Mouse (Mus musculus) hindbrain, postnatal 0 days (tissue): Measurements from ENCODE around the gene Gm20388. TPM values are rescaled to one million over a fixed set of nuclear protein-coding genes. Genes with fewer than 3 reads are reported as not detected.
A peak's percentile ranks its signal among the peaks of the same experiment; 100 is the strongest.

ENCODE experiments used
- ATAC-seq: fragments of 200-750 bp; cut with Nextera tagmentation; 2 replicates; pipeline ENCODE4 v1.8.0; 2017; ENCODE audit warnings: mild to moderate bottlenecking, moderate TSS enrichment, moderate library complexity
- DNase-seq: peaks from one replicate; pipeline ENCODE4 v3.0.0-alpha.2; 2015; ENCODE audit warnings: low spot score
- H3K27ac ChIP-seq: fragments of 300-500 bp; sonication (generic); 2 replicates; pipeline ENCODE4 v1.5.1; 2014; ENCODE audit warnings: mild to moderate bottlenecking
- H3K27me3 ChIP-seq: fragments of 300-500 bp; sonication (generic); 2 replicates; pipeline ENCODE4 v1.6.1; 2014; ENCODE audit warnings: low read length, mixed read lengths; ENCODE audit not compliant: insufficient read depth
- H3K36me3 ChIP-seq: fragments of 300-500 bp; sonication (generic); 2 replicates; pipeline ENCODE4 v1.6.1; 2014; ENCODE audit warnings: low read length, mixed read lengths; ENCODE audit not compliant: insufficient read depth
- H3K4me1 ChIP-seq: fragments of 300-500 bp; sonication (generic); 2 replicates; pipeline ENCODE4 v1.6.1; 2014; ENCODE audit warnings: antibody characterized with exemption, low read length, mixed read lengths; ENCODE audit not compliant: insufficient read depth
- H3K4me2 ChIP-seq: fragments of 300-500 bp; sonication (generic); 2 replicates; pipeline ENCODE4 v1.6.1; 2014; ENCODE audit warnings: low read depth, mild to moderate bottlenecking, low read length, moderate library complexity, mixed read lengths
- H3K4me3 ChIP-seq: fragments of 300-500 bp; sonication (generic); 2 replicates; pipeline ENCODE4 v1.5.1; 2014; ENCODE audit warnings: low read length
- H3K9ac ChIP-seq: fragments of 300-500 bp; sonication (generic); replicated peaks from 2 replicates; pipeline ENCODE4 v1.6.1; 2014; ENCODE audit warnings: mild to moderate bottlenecking, low read length, moderate library complexity, mixed read lengths
- H3K9me3 ChIP-seq: fragments of 300-500 bp; sonication (generic); 2 replicates; pipeline ENCODE4 v1.6.1; 2016; ENCODE audit warnings: low read length, mixed read lengths
- CTCF ChIP-seq: IDR thresholded peaks from 2 replicates; pipeline ENCODE4 v1.5.1; 2016; ENCODE audit warnings: antibody characterized with exemption, control low read depth, low read depth
- WGBS: fragments of 180-500 bp; shearing (Covaris S2); extraction: QIAGEN DNeasy Blood & Tissue Kit; methylation state at CpG from one replicate; pipeline ENCODE4 v1.1.7; 2014; 5-methylcytosine and 5-hydroxymethylcytosine counted together
- polyA plus RNA-seq: library from polyadenylated mRNA; unstranded; fragments of >200 nt; fragmentation: Nextera tagmentation; extraction: Ambion mirVana; gene quantifications from 2 replicates; pipeline ENCODE4 v1.2.1, GENCODE M21; 2015
- total RNA-seq: library from RNA; depleted of rRNA; stranded (reverse); fragments of >200 nt; gene quantifications from 2 replicates; pipeline ENCODE4 v1.2.3, GENCODE M21; 2014

The Gm20388 gene
- total and polyA plus RNA-seq, 2 experiments from 2014 or later = 71.3 TPM; not detected in 1

- TF ChIP-seq CTCF = no peak
- WGBS = 56% methylated on average over 6 of the region's 6 CpGs
These were observed 29.3 kb upstream of the Gm20388 start for GRCm38 (mm10) chr8:119881301-119881700.

GRCm38 (mm10) chr8:119881917-119882316, 28.7 kb upstream of the Gm20388 start:
- WGBS = 76% methylated on average over 8 of the region's 8 CpGs
- no peak overlapping the region for H3K4me2 ChIP-seq
- H3K36me3 ChIP-seq = peaks cover 4% of the 10 kb centered on the region; the same call in 1 of the 2 replicates
- no peak overlapping the region for H3K9ac ChIP-seq
- no peaks in the 10 kb centered on the region for H3K27me3 ChIP-seq
- no peaks in the 10 kb centered on the region for H3K9me3 ChIP-seq
- no peak for ATAC-seq
- no peak for TF ChIP-seq CTCF
- no peak for DNase-seq
- no peak overlapping the region for H3K4me3 ChIP-seq
- H3K4me1 ChIP-seq = no peaks in the 10 kb centered on the region
- H3K27ac ChIP-seq = no peak overlapping the region

More at GRCm38 (mm10) chr8:119881301-119881700, 29.3 kb upstream of the Gm20388 start:
- Histone ChIP-seq H3K27me3 (no peaks in the 10 kb centered on the region), H3K27ac (no peak overlapping the region), H3K9ac (no peak overlapping the region), H3K4me2 (no peak overlapping the region), H3K36me3 (peaks cover 4% of the 10 kb centered on the region; the same call in 1 of the 2 replicates), H3K4me1 (no peaks in the 10 kb centered on the region), H3K4me3 (no peak overlapping the region), H3K9me3 (no peaks in the 10 kb centered on the region)
- DNase-seq (no peak), ATAC-seq (no peak)

GRCm38 (mm10) chr8:119883281-119883680, 27.4 kb upstream of the Gm20388 start:
- Histone ChIP-seq H3K4me1 (no peaks in the 10 kb centered on the region), H3K4me2 (no peak overlapping the region), H3K4me3 (no peak overlapping the region), H3K36me3 (no peaks in the 10 kb centered on the region), H3K9ac (no peak overlapping the region), H3K27me3 (no peaks in the 10 kb centered on the region), H3K27ac (no peak overlapping the region), H3K9me3 (no peaks in the 10 kb centered on the region)
- no peak for DNase-seq
- no peak for TF ChIP-seq CTCF
- no peak for ATAC-seq
- WGBS = 89% methylated on average over 7 of the region's 7 CpGs

GRCm38 (mm10) chr8:119885612-119886011, 25.0 kb upstream of the Gm20388 start:
- Histone ChIP-seq H3K4me1 (no peaks in the 10 kb centered on the region), H3K9ac (no peak overlapping the region), H3K9me3 (no peaks in the 10 kb centered on the region), H3K4me3 (no peak overlapping the region), H3K36me3 (no peaks in the 10 kb centered on the region), H3K27ac (no peak overlapping the region), H3K4me2 (no peak overlapping the region), H3K27me3 (no peaks in the 10 kb centered on the region)
- ATAC-seq (peak; percentile 58; the same call in 1 of the 2 replicates), DNase-seq (peak; percentile 79)
- 14% methylated on average over 3 of the region's 3 CpGs for WGBS
- TF ChIP-seq CTCF = no peak

GRCm38 (mm10) chr8:119887130-119887529, 23.5 kb upstream of the Gm20388 start:
- no peak overlapping the region for H3K4me3 ChIP-seq
- DNase-seq = peak; percentile 36
- no peaks in the 10 kb centered on the region for H3K4me1 ChIP-seq
- no peak overlapping the region for H3K4me2 ChIP-seq
- WGBS = 77% methylated on average over 3 of the region's 3 CpGs
- H3K36me3 ChIP-seq = no peaks in the 10 kb centered on the region
- ATAC-seq = no peak
- H3K9ac ChIP-seq = no peak overlapping the region
- TF ChIP-seq CTCF = peak; percentile 79
- no peaks in the 10 kb centered on the region for H3K27me3 ChIP-seq
- no peak overlapping the region for H3K27ac ChIP-seq
- H3K9me3 ChIP-seq = no peaks in the 10 kb centered on the region

- no peak overlapping the region for H3K4me2 ChIP-seq
- H3K4me3 ChIP-seq = no peak overlapping the region
- no peaks in the 10 kb centered on the region for H3K36me3 ChIP-seq
- DNase-seq (peak; percentile 49), ATAC-seq (no peak)
- no peak for TF ChIP-seq CTCF
- no peaks in the 10 kb centered on the region for H3K27me3 ChIP-seq
- no peaks in the 10 kb centered on the region for H3K9me3 ChIP-seq
- no peaks in the 10 kb centered on the region for H3K4me1 ChIP-seq
- H3K27ac ChIP-seq = no peak overlapping the region
- 50% methylated on average over 4 of the region's 4 CpGs for WGBS
- H3K9ac ChIP-seq = no peak overlapping the region
These were observed 22.6 kb upstream of the Gm20388 start for GRCm38 (mm10) chr8:119888012-119888411.

- DNase-seq (no peak), ATAC-seq (no peak)
- H3K27me3 ChIP-seq = peaks cover 6% of the 10 kb centered on the region
- no peaks in the 10 kb centered on the region for H3K36me3 ChIP-seq
- H3K4me1 ChIP-seq = no peaks in the 10 kb centered on the region
- WGBS = 85% methylated on average over 4 of the region's 4 CpGs
- H3K4me3 ChIP-seq = no peak overlapping the region
- H3K9me3 ChIP-seq = no peaks in the 10 kb centered on the region
- H3K27ac ChIP-seq = no peak overlapping the region
- H3K9ac ChIP-seq = no peak overlapping the region
- no peak overlapping the region for H3K4me2 ChIP-seq
- no peak for TF ChIP-seq CTCF
These were observed 13.6 kb upstream of the Gm20388 start for GRCm38 (mm10) chr8:119897069-119897468.
